Mouse (Mus musculus): ENCODE data around the gene Sart1. TPM values are rescaled to one million over a fixed set of nuclear protein-coding genes. Genes with fewer than 3 reads are reported as not detected.

Sart1 gene
- polyA plus RNA-seq, 1 experiment from 2014 or later = 67.4 TPM

- Histone ChIP-seq H3K4me1 (replicated peaks; ENCODE audit: control insufficient read depth, insufficient read depth, low read length) (peaks cover 21% of the 10 kb centered on the region), H3K4me3 (ENCODE audit: low read length) (peak overlapping the region; percentile 90), H3K9me3 (ENCODE audit: control insufficient read depth, low read length) (no peaks in the 10 kb centered on the region), H3K36me3 (ENCODE audit: control insufficient read depth, insufficient read depth, low read length) (peaks cover 18% of the 10 kb centered on the region), H3K27ac (ENCODE audit: low read length) (peak overlapping the region; percentile 89), H3K9ac (ENCODE audit: low read length) (peak overlapping the region; percentile 98), H3K4me2 (ENCODE audit: low read depth, low read length) (peak overlapping the region; percentile 59), H3K27me3 (ENCODE audit: control insufficient read depth, insufficient read depth, low read depth, low read length) (no peaks in the 10 kb centered on the region)
- 80% methylated on average over 18 of the region's 18 CpGs for WGBS
- ATAC-seq (ENCODE audit: low read depth) = no peak
Measured at GRCm38 (mm10) chr19:5425906-5426565, 37.5 kb upstream of the Sart1 start.

GRCm38 (mm10) chr19:5424782-5425741 lies 36.6 kb upstream of the Sart1 start, which contains the start of the genes Drap1 and AI837181:
Drap1 (minus strand) TSS chr19:5424979.
AI837181 (plus strand) TSS chr19:5425144.
- no peaks in the 10 kb centered on the region for H3K9me3 ChIP-seq (ENCODE audit: control insufficient read depth, low read length)
- H3K4me2 ChIP-seq (ENCODE audit: low read depth, low read length) = peak within 1 kb of the TSS; percentile 71
- peak within 1 kb of the TSS; percentile 98 for H3K9ac ChIP-seq (ENCODE audit: low read length)
- peaks cover 21% of the 10 kb centered on the region for H3K4me1 ChIP-seq (replicated peaks; ENCODE audit: control insufficient read depth, insufficient read depth, low read length)
- H3K27me3 ChIP-seq (ENCODE audit: control insufficient read depth, insufficient read depth, low read depth, low read length) = no peaks in the 10 kb centered on the region
- H3K27ac ChIP-seq (ENCODE audit: low read length) = peak within 1 kb of the TSS; percentile 97
- H3K36me3 ChIP-seq (ENCODE audit: control insufficient read depth, insufficient read depth, low read length) = peaks cover 24% of the 10 kb centered on the region
- H3K4me3 ChIP-seq (ENCODE audit: low read length) = peak within 1 kb of the TSS; percentile 90
- ATAC-seq (ENCODE audit: low read depth) = peak; percentile 93
- WGBS = under 1% methylated on average over 56 of the region's 87 CpGs

GRCm38 (mm10) chr19:5424092-5424781 lies 35.7 kb upstream of the Sart1 start:
- Histone ChIP-seq H3K4me1 (replicated peaks; ENCODE audit: control insufficient read depth, insufficient read depth, low read length) (peaks cover 21% of the 10 kb centered on the region), H3K27ac (ENCODE audit: low read length) (peak overlapping the region; percentile 97), H3K9ac (ENCODE audit: low read length) (peak overlapping the region; percentile 91), H3K36me3 (ENCODE audit: control insufficient read depth, insufficient read depth, low read length) (peaks cover 24% of the 10 kb centered on the region), H3K27me3 (ENCODE audit: control insufficient read depth, insufficient read depth, low read depth, low read length) (no peaks in the 10 kb centered on the region), H3K4me2 (ENCODE audit: low read depth, low read length) (peak overlapping the region; percentile 71), H3K9me3 (ENCODE audit: control insufficient read depth, low read length) (no peaks in the 10 kb centered on the region), H3K4me3 (ENCODE audit: low read length) (peak overlapping the region; percentile 90)
- ATAC-seq (ENCODE audit: low read depth) = peak; percentile 61
- WGBS = under 1% methylated on average over 46 of the region's 48 CpGs

GRCm38 (mm10) chr19:5423561-5423960 lies 35.1 kb upstream of the Sart1 start:
- Histone ChIP-seq H3K4me3 (ENCODE audit: low read length) (peak overlapping the region; percentile 90), H3K36me3 (ENCODE audit: control insufficient read depth, insufficient read depth, low read length) (peaks cover 24% of the 10 kb centered on the region), H3K4me1 (replicated peaks; ENCODE audit: control insufficient read depth, insufficient read depth, low read length) (peaks cover 21% of the 10 kb centered on the region), H3K27me3 (ENCODE audit: control insufficient read depth, insufficient read depth, low read depth, low read length) (no peaks in the 10 kb centered on the region), H3K27ac (ENCODE audit: low read length) (peak overlapping the region; percentile 97), H3K4me2 (ENCODE audit: low read depth, low read length) (peak overlapping the region; percentile 71), H3K9me3 (ENCODE audit: control insufficient read depth, low read length) (no peaks in the 10 kb centered on the region), H3K9ac (ENCODE audit: low read length) (peak overlapping the region; percentile 91)
- ATAC-seq (ENCODE audit: low read depth) = no peak
- whole genome bisulfite sequencing = 41% methylated on average over 12 of the region's 12 CpGs

- no peak overlapping the region; the same call in 1 of the 2 replicates for H3K27ac ChIP-seq (ENCODE audit: low read length)
- H3K9ac ChIP-seq (ENCODE audit: low read length) = peak overlapping the region; percentile 91
Measured at GRCm38 (mm10) chr19:5422895-5423443, 34.5 kb upstream of the Sart1 start.

GRCm38 (mm10) chr19:5422267-5422666 lies 33.8 kb upstream of the Sart1 start:
- H3K36me3 ChIP-seq (ENCODE audit: control insufficient read depth, insufficient read depth, low read length) = peaks cover 23% of the 10 kb centered on the region
- H3K4me3 ChIP-seq (ENCODE audit: low read length) = no peak overlapping the region
- H3K27me3 ChIP-seq (ENCODE audit: control insufficient read depth, insufficient read depth, low read depth, low read length) = no peaks in the 10 kb centered on the region
- H3K4me2 ChIP-seq (ENCODE audit: low read depth, low read length) = no peak overlapping the region
- 87% methylated on average over 10 of the region's 10 CpGs for WGBS
- no peaks in the 10 kb centered on the region for H3K9me3 ChIP-seq (ENCODE audit: control insufficient read depth, low read length)
- H3K27ac ChIP-seq (ENCODE audit: low read length) = no peak overlapping the region
- no peak for ATAC-seq (ENCODE audit: low read depth)
- peaks cover 21% of the 10 kb centered on the region for H3K4me1 ChIP-seq (replicated peaks; ENCODE audit: control insufficient read depth, insufficient read depth, low read length)
- no peak overlapping the region for H3K9ac ChIP-seq (ENCODE audit: low read length)

More at GRCm38 (mm10) chr19:5422895-5423443, 34.5 kb upstream of the Sart1 start:
- peaks cover 21% of the 10 kb centered on the region for H3K4me1 ChIP-seq (replicated peaks; ENCODE audit: control insufficient read depth, insufficient read depth, low read length)
- H3K27me3 ChIP-seq (ENCODE audit: control insufficient read depth, insufficient read depth, low read depth, low read length) = no peaks in the 10 kb centered on the region
- peak overlapping the region; percentile 71 for H3K4me2 ChIP-seq (ENCODE audit: low read depth, low read length)
- no peak for ATAC-seq (ENCODE audit: low read depth)
- H3K9me3 ChIP-seq (ENCODE audit: control insufficient read depth, low read length) = no peaks in the 10 kb centered on the region
- 75% methylated on average over 9 of the region's 9 CpGs for WGBS
- peaks cover 24% of the 10 kb centered on the region for H3K36me3 ChIP-seq (ENCODE audit: control insufficient read depth, insufficient read depth, low read length)
- H3K4me3 ChIP-seq (ENCODE audit: low read length) = peak overlapping the region; percentile 90

- Histone ChIP-seq H3K9ac (ENCODE audit: low read length) (no peak overlapping the region), H3K4me3 (ENCODE audit: low read length) (no peak overlapping the region), H3K4me1 (replicated peaks; ENCODE audit: control insufficient read depth, insufficient read depth, low read length) (peaks cover 19% of the 10 kb centered on the region), H3K36me3 (ENCODE audit: control insufficient read depth, insufficient read depth, low read length) (peaks cover 19% of the 10 kb centered on the region), H3K4me2 (ENCODE audit: low read depth, low read length) (no peak overlapping the region), H3K27me3 (ENCODE audit: control insufficient read depth, insufficient read depth, low read depth, low read length) (no peaks in the 10 kb centered on the region), H3K9me3 (ENCODE audit: control insufficient read depth, low read length) (no peaks in the 10 kb centered on the region), H3K27ac (ENCODE audit: low read length) (no peak overlapping the region)
- WGBS = 83% methylated on average over 5 of the region's 5 CpGs
- no peak for ATAC-seq (ENCODE audit: low read depth)
Measured at GRCm38 (mm10) chr19:5421784-5422183, 33.3 kb upstream of the Sart1 start.

- Histone ChIP-seq H3K4me3 (ENCODE audit: low read length) (no peak overlapping the region), H3K9me3 (ENCODE audit: control insufficient read depth, low read length) (no peaks in the 10 kb centered on the region), H3K9ac (ENCODE audit: low read length) (no peak overlapping the region), H3K27ac (ENCODE audit: low read length) (no peak overlapping the region), H3K4me1 (replicated peaks; ENCODE audit: control insufficient read depth, insufficient read depth, low read length) (peaks cover 10% of the 10 kb centered on the region), H3K27me3 (ENCODE audit: control insufficient read depth, insufficient read depth, low read depth, low read length) (no peaks in the 10 kb centered on the region), H3K36me3 (ENCODE audit: control insufficient read depth, insufficient read depth, low read length) (peaks cover 15% of the 10 kb centered on the region; the same call in 1 of the 2 replicates), H3K4me2 (ENCODE audit: low read depth, low read length) (no peak overlapping the region)
- 92% methylated on average over 6 of the region's 6 CpGs for WGBS
- no peak for ATAC-seq (ENCODE audit: low read depth)
Measured at GRCm38 (mm10) chr19:5420579-5420978, 32.1 kb upstream of the Sart1 start.
